Mouse (Mus musculus): ENCODE results near the gene Gm8677. TPM values are rescaled to one million over a fixed set of nuclear protein-coding genes. Genes with fewer than 3 reads are reported as not detected.
"Not testable (repeated sequence)": the region's sequence is repeated elsewhere in the genome, so short reads cannot be mapped to it uniquely, and the experiment has no call there.

Gm8677 gene
- not detected in 2 replicates for polyA plus RNA-seq (2015; fragmentation: Nextera tagmentation; extraction: Ambion mirVana)

DNA sequence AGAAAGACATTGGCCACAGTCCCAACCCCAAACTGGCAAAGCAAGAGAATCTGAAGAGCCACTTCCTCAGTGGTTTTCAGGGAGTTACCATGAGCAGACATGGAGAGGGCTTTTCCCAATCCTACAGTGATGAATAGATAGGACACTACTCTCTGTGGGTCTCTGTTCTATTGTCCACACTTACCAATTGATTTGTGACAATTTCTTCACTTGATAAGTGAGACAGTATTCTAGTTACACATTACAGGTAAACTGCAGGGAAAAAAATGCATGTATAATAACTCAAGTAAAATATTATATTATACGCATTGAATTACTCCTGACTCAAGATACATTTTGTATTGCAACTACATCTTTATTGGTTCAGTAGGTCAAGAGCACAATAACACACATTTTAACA is at the start of gene Gm8677:
Gene Gm8677, minus strand, starts transcription at position 101 of the 400 bp plus-strand sequence.
- DNase-seq (ENCODE audit: low spot score): not testable (repeated sequence)

DNA sequence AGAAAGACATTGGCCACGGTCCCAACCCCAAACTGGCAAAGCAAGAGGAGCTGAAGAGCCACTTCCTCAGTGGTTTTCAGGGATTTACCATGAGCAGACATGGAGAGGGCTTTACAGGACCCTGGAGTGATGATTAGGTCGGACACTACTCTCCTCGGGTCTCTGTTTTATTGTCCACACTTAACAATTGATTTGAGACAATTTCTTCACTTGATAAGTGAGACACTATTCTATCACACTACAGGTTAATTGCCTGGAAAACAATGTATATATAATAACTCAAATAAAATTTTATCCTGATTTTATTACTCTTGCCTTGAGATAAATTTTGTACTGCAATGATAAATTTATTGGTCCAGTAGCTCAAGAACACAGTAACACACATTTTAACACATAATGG is 30.6 kb upstream of the Gm8677 start, which contains the start of gene Gm4201:
Gene Gm4201, minus strand, starts transcription at position 101 of the 400 bp plus-strand sequence.
- DNase-seq (ENCODE audit: low spot score): not testable (repeated sequence)

GRCm38 (mm10) chr7:22522667-22523066 is 12.0 kb downstream of the Gm8677 start, which contains the start of gene Vmn1r152:
Vmn1r152 (plus strand) TSS chr7:22522967.
- not testable (repeated sequence) for DNase-seq (ENCODE audit: low spot score)

- not testable (repeated sequence) for DNase-seq (ENCODE audit: low spot score)
Observed at GRCm38 (mm10) chr7:22499578-22499977, 35.1 kb downstream of the Gm8677 start, which contains the start of gene Vmn1r151. Vmn1r151 (minus strand) TSS chr7:22499678.

Other genes starting within 250 kb of the Gm8677 start
- gene Gm4187, start 205.2 kb downstream of the Gm8677 start, polyA plus RNA-seq (2015; fragmentation: Nextera tagmentation; extraction: Ambion mirVana): not detected in 2 replicates
- gene Gm8660, start 163.8 kb downstream of the Gm8677 start, polyA plus RNA-seq (2015; fragmentation: Nextera tagmentation; extraction: Ambion mirVana): not detected in 2 replicates
- gene Vmn1r148, start 121.3 kb downstream of the Gm8677 start, polyA plus RNA-seq (2015; fragmentation: Nextera tagmentation; extraction: Ambion mirVana): not detected in 2 replicates
- not detected in 2 replicates for gene Vmn1r149, start 96.7 kb downstream of the Gm8677 start, polyA plus RNA-seq (2015; fragmentation: Nextera tagmentation; extraction: Ambion mirVana)
- not detected in 2 replicates for gene Gm10665, start 70.8 kb downstream of the Gm8677 start, polyA plus RNA-seq (2015; fragmentation: Nextera tagmentation; extraction: Ambion mirVana)
- gene Vmn1r151, start 35.2 kb downstream of the Gm8677 start, polyA plus RNA-seq (2015; fragmentation: Nextera tagmentation; extraction: Ambion mirVana): not detected in 2 replicates
- not detected in 2 replicates for gene Vmn1r152, start 11.9 kb downstream of the Gm8677 start, polyA plus RNA-seq (2015; fragmentation: Nextera tagmentation; extraction: Ambion mirVana)
- not detected in 2 replicates for gene Gm4201, start 30.5 kb upstream of the Gm8677 start, polyA plus RNA-seq (2015; fragmentation: Nextera tagmentation; extraction: Ambion mirVana)
- not detected in 2 replicates for gene Gm4565, start 53.2 kb upstream of the Gm8677 start, polyA plus RNA-seq (2015; fragmentation: Nextera tagmentation; extraction: Ambion mirVana)
- gene Vmn1r155, start 123.1 kb upstream of the Gm8677 start, polyA plus RNA-seq (2015; fragmentation: Nextera tagmentation; extraction: Ambion mirVana): not detected in 2 replicates
- gene Gm8693, start 157.4 kb upstream of the Gm8677 start, polyA plus RNA-seq (2015; fragmentation: Nextera tagmentation; extraction: Ambion mirVana): not detected in 2 replicates
- gene Gm4567, start 184.8 kb upstream of the Gm8677 start, polyA plus RNA-seq (2015; fragmentation: Nextera tagmentation; extraction: Ambion mirVana): not detected in 2 replicates
- gene Vmn1r157, start 226.8 kb upstream of the Gm8677 start, polyA plus RNA-seq (2015; fragmentation: Nextera tagmentation; extraction: Ambion mirVana): not detected in 2 replicates

All from thymus, postnatal 0 days (tissue).